Mouse (Mus musculus) intestine, embryonic 16.5 days (tissue): ENCODE measurements at regions not wholly inside any gene's neighbourhood (a gene's known extent, or its start where the extent isn't known, plus 50 kb on each side); places are given as distances from the start of the nearest gene placed in this dataset.

Source experiments
- ATAC-seq: fragments of 200-750 bp; cut with Nextera tagmentation; 2 replicates; pipeline ENCODE4 v1.8.0; 2017; ENCODE audit warnings: moderate TSS enrichment, moderate library complexity
- H3K27ac ChIP-seq: fragments of 300-500 bp; sonication (generic); 2 replicates; pipeline ENCODE4 v1.5.1; 2014; ENCODE audit warnings: mild to moderate bottlenecking, low read length
- H3K27me3 ChIP-seq: fragments of 300-500 bp; sonication (generic); replicated peaks from 2 replicates; pipeline ENCODE4 v1.6.1; 2014; ENCODE audit warnings: low read length, control low read depth, mixed read lengths; ENCODE audit not compliant: control insufficient read depth, insufficient read depth
- H3K36me3 ChIP-seq: fragments of 300-500 bp; sonication (generic); 2 replicates; pipeline ENCODE4 v1.6.1; 2014; ENCODE audit warnings: low read length, control low read depth; ENCODE audit not compliant: control insufficient read depth, insufficient read depth
- H3K4me1 ChIP-seq: fragments of 300-500 bp; sonication (generic); 2 replicates; pipeline ENCODE4 v1.6.1; 2014; ENCODE audit warnings: low read length, control low read depth, mixed read lengths; ENCODE audit not compliant: control insufficient read depth, insufficient read depth
- H3K4me2 ChIP-seq: fragments of 300-500 bp; sonication (generic); 2 replicates; pipeline ENCODE4 v1.6.1; 2014; ENCODE audit warnings: low read depth, low read length, control low read depth
- H3K4me3 ChIP-seq: fragments of 300-500 bp; sonication (generic); 2 replicates; pipeline ENCODE4 v1.5.1; 2014; ENCODE audit warnings: mild to moderate bottlenecking, low read length
- H3K9ac ChIP-seq: fragments of 300-500 bp; sonication (generic); 2 replicates; pipeline ENCODE4 v1.6.1; 2014; ENCODE audit warnings: low read depth, low read length
- H3K9me3 ChIP-seq: fragments of 300-500 bp; sonication (generic); 2 replicates; pipeline ENCODE4 v1.6.1; 2016; ENCODE audit warnings: low read length, control low read depth; ENCODE audit not compliant: control insufficient read depth
- whole genome bisulfite sequencing: fragments of 180-500 bp; shearing (Covaris S2); extraction: QIAGEN DNeasy Blood & Tissue Kit; methylation state at CpG from one replicate; pipeline ENCODE4 v1.1.7; 2014; 5-methylcytosine and 5-hydroxymethylcytosine counted together

GRCm38 (mm10) chr10:44631584-44631983, 103.3 kb upstream of the Prdm1 start:
- no peaks in the 10 kb centered on the region for H3K4me1 ChIP-seq
- no peak for ATAC-seq
- H3K9ac ChIP-seq: no peak overlapping the region
- no peak overlapping the region for H3K4me3 ChIP-seq
- no peaks in the 10 kb centered on the region for H3K36me3 ChIP-seq
- H3K9me3 ChIP-seq: no peaks in the 10 kb centered on the region
- no peaks in the 10 kb centered on the region for H3K27me3 ChIP-seq
- WGBS: 62% methylated on average over 8 of the region's 8 CpGs
- H3K4me2 ChIP-seq: no peak overlapping the region
- no peak overlapping the region for H3K27ac ChIP-seq

GRCm38 (mm10) chr10:44630485-44630884, 102.2 kb upstream of the Prdm1 start:
- Histone ChIP-seq H3K36me3 (no peaks in the 10 kb centered on the region), H3K9me3 (no peaks in the 10 kb centered on the region), H3K27me3 (no peaks in the 10 kb centered on the region), H3K4me3 (no peak overlapping the region), H3K27ac (peak overlapping the region; percentile 41; the same call in 1 of the 2 replicates), H3K4me2 (no peak overlapping the region), H3K9ac (no peak overlapping the region), H3K4me1 (no peaks in the 10 kb centered on the region)
- no peak for ATAC-seq
- 69% methylated on average over 13 of the region's 13 CpGs for WGBS

GRCm38 (mm10) chr10:44628387-44628786, 100.1 kb upstream of the Prdm1 start:
- no peak overlapping the region for H3K9ac ChIP-seq

GRCm38 (mm10) chr10:44627431-44627830, 99.1 kb upstream of the Prdm1 start:
- Histone ChIP-seq H3K9me3 (no peaks in the 10 kb centered on the region), H3K27me3 (no peaks in the 10 kb centered on the region), H3K4me3 (no peak overlapping the region), H3K4me1 (no peaks in the 10 kb centered on the region), H3K36me3 (no peaks in the 10 kb centered on the region), H3K27ac (no peak overlapping the region), H3K9ac (no peak overlapping the region), H3K4me2 (no peak overlapping the region)
- WGBS: 93% methylated on average over 3 of the region's 3 CpGs
- ATAC-seq: no peak

More at GRCm38 (mm10) chr10:44628387-44628786, 100.1 kb upstream of the Prdm1 start:
- H3K9me3 ChIP-seq: no peaks in the 10 kb centered on the region
- ATAC-seq: no peak
- no peak overlapping the region for H3K4me2 ChIP-seq
- no peaks in the 10 kb centered on the region for H3K4me1 ChIP-seq
- H3K4me3 ChIP-seq: no peak overlapping the region
- no peaks in the 10 kb centered on the region for H3K27me3 ChIP-seq
- H3K27ac ChIP-seq: no peak overlapping the region
- no peaks in the 10 kb centered on the region for H3K36me3 ChIP-seq
- 91% methylated on average over 3 of the region's 3 CpGs for WGBS

GRCm38 (mm10) chr10:44625521-44625920, 97.2 kb upstream of the Prdm1 start:
- Histone ChIP-seq H3K4me1 (no peaks in the 10 kb centered on the region), H3K4me3 (no peak overlapping the region), H3K9ac (no peak overlapping the region), H3K27ac (no peak overlapping the region), H3K9me3 (no peaks in the 10 kb centered on the region), H3K27me3 (no peaks in the 10 kb centered on the region), H3K4me2 (no peak overlapping the region), H3K36me3 (no peaks in the 10 kb centered on the region)
- ATAC-seq: no peak
- 79% methylated on average over 4 of the region's 4 CpGs for WGBS

GRCm38 (mm10) chr10:44615586-44615985, 87.3 kb upstream of the Prdm1 start:
- H3K36me3 ChIP-seq: no peaks in the 10 kb centered on the region
- WGBS: 86% methylated on average over 1 of the region's 1 CpGs
- H3K9me3 ChIP-seq: no peaks in the 10 kb centered on the region
- no peak overlapping the region for H3K4me2 ChIP-seq
- no peak overlapping the region for H3K27ac ChIP-seq
- H3K4me3 ChIP-seq: no peak overlapping the region
- H3K4me1 ChIP-seq: no peaks in the 10 kb centered on the region
- no peak overlapping the region for H3K9ac ChIP-seq
- ATAC-seq: no peak
- no peaks in the 10 kb centered on the region for H3K27me3 ChIP-seq

GRCm38 (mm10) chr10:44612571-44612970, 84.3 kb upstream of the Prdm1 start:
- Histone ChIP-seq H3K9me3 (no peaks in the 10 kb centered on the region), H3K4me1 (no peaks in the 10 kb centered on the region), H3K27ac (no peak overlapping the region), H3K36me3 (no peaks in the 10 kb centered on the region), H3K9ac (no peak overlapping the region), H3K27me3 (no peaks in the 10 kb centered on the region), H3K4me3 (no peak overlapping the region), H3K4me2 (no peak overlapping the region)
- ATAC-seq: no peak
- WGBS: 90% methylated on average over 7 of the region's 7 CpGs

- H3K4me3 ChIP-seq: no peak overlapping the region
- 90% methylated on average over 5 of the region's 5 CpGs for WGBS
- no peaks in the 10 kb centered on the region for H3K4me1 ChIP-seq
- no peaks in the 10 kb centered on the region for H3K27me3 ChIP-seq
- H3K36me3 ChIP-seq: no peaks in the 10 kb centered on the region
- no peak for ATAC-seq
- no peak overlapping the region for H3K27ac ChIP-seq
- no peak overlapping the region for H3K4me2 ChIP-seq
- no peaks in the 10 kb centered on the region for H3K9me3 ChIP-seq
- no peak overlapping the region for H3K9ac ChIP-seq
These were observed 83.1 kb upstream of the Prdm1 start for GRCm38 (mm10) chr10:44611399-44611798.

GRCm38 (mm10) chr10:44609187-44609586, 80.9 kb upstream of the Prdm1 start:
- Histone ChIP-seq H3K27ac (no peak overlapping the region), H3K27me3 (no peaks in the 10 kb centered on the region), H3K4me3 (no peak overlapping the region), H3K4me1 (no peaks in the 10 kb centered on the region), H3K4me2 (no peak overlapping the region), H3K36me3 (no peaks in the 10 kb centered on the region), H3K9ac (no peak overlapping the region), H3K9me3 (no peaks in the 10 kb centered on the region)
- no peak for ATAC-seq
- WGBS: 73% methylated on average over 6 of the region's 6 CpGs

GRCm38 (mm10) chr10:44607334-44607851, 79.1 kb upstream of the Prdm1 start:
- Histone ChIP-seq H3K27me3 (no peaks in the 10 kb centered on the region), H3K4me2 (no peak overlapping the region), H3K4me3 (no peak overlapping the region), H3K9ac (no peak overlapping the region), H3K27ac (no peak overlapping the region), H3K36me3 (no peaks in the 10 kb centered on the region), H3K4me1 (no peaks in the 10 kb centered on the region), H3K9me3 (no peaks in the 10 kb centered on the region)
- 48% methylated on average over 5 of the region's 5 CpGs for WGBS
- no peak for ATAC-seq
